Mouse (Mus musculus) MEL (cell line): ENCODE measurements around the gene Osbpl9. TPM values are rescaled to one million over a fixed set of nuclear protein-coding genes. Genes with fewer than 3 reads are reported as not detected.

Source experiments
- DNase-seq: peaks from one replicate; pipeline ENCODE4 v3.0.0; 2011; ENCODE audit warnings: low read depth, low spot score
- H3K27ac ChIP-seq: 2 replicates; pipeline ENCODE4 v1.5.1; 2012; ENCODE audit warnings: low read depth, mild to moderate bottlenecking, control low read depth, low read length, moderate library complexity; ENCODE audit not compliant: control insufficient read depth
- H3K27me3 ChIP-seq, 2 experiments: fragments of 150-350 bp in 1 of 2; sonication (generic) in 1 of 2; 2 replicates each; pipeline ENCODE4 v1.6.1; 2012; ENCODE audit warnings: low read length in 2 of 2, mild to moderate bottlenecking in 2 of 2, improper control_type of control experiment in 1 of 2, moderate library complexity in 1 of 2; ENCODE audit not compliant: insufficient read depth in 2 of 2, control insufficient read depth in 1 of 2
- H3K36me3 ChIP-seq, 2 experiments: 2 replicates each; pipeline ENCODE4 v1.6.1; 2012 to 2014; ENCODE audit warnings: low read length in 2 of 2, improper control_type of control experiment in 1 of 2, inconsistent platforms in 1 of 2, mild to moderate bottlenecking in 1 of 2; ENCODE audit not compliant: insufficient read depth in 2 of 2, control insufficient read depth in 1 of 2
- H3K4me1 ChIP-seq, 2 experiments: fragments of 150-350 bp in 1 of 2; sonication (generic) in 1 of 2; 2 replicates each; pipeline ENCODE4 v1.6.1; 2012; ENCODE audit warnings: low read length in 2 of 2, improper control_type of control experiment in 1 of 2, mild to moderate bottlenecking in 1 of 2; ENCODE audit not compliant: insufficient read depth in 2 of 2, control insufficient read depth in 1 of 2
- H3K4me3 ChIP-seq, 2 experiments: fragments of 150-350 bp in 1 of 2; sonication (generic) in 1 of 2; 2 replicates each; pipeline ENCODE4 v1.5.1; 2012; ENCODE audit warnings: low read depth in 2 of 2, low read length in 2 of 2, mild to moderate bottlenecking in 2 of 2, moderate library complexity in 2 of 2, control low read depth in 1 of 2, improper control_type of control experiment in 1 of 2; ENCODE audit not compliant: control insufficient read depth in 1 of 2, insufficient read depth in 1 of 2
- H3K79me2 ChIP-seq: 2 replicates; pipeline ENCODE4 v1.6.1; 2012; ENCODE audit warnings: mild to moderate bottlenecking, low read length, moderate library complexity; ENCODE audit not compliant: control insufficient read depth, poor library complexity, insufficient read depth
- H3K9ac ChIP-seq: 2 replicates; pipeline ENCODE4 v1.6.1; 2012; ENCODE audit warnings: low read depth, mild to moderate bottlenecking, control low read depth, low read length, moderate library complexity; ENCODE audit not compliant: control insufficient read depth, poor library complexity, severe bottlenecking
- H3K9me3 ChIP-seq: fragments of 150-350 bp; sonication (generic); replicated peaks from 2 replicates; pipeline ENCODE4 v1.6.1; 2012; ENCODE audit warnings: mild to moderate bottlenecking, low read length, improper control_type of control experiment, moderate library complexity; ENCODE audit not compliant: insufficient read depth
- BHLHE40 ChIP-seq: IDR thresholded peaks from 2 replicates; pipeline ENCODE4 v1.6.1; 2012; ENCODE audit warnings: low read depth, mild to moderate bottlenecking, inconsistent platforms, low read length, improper control_type of control experiment, borderline replicate concordance
- CHD2 ChIP-seq: IDR thresholded peaks from 2 replicates; pipeline ENCODE4 v1.6.1; 2011; ENCODE audit warnings: low read length, improper control_type of control experiment
- CTCF ChIP-seq, 3 experiments: IDR thresholded peaks in 2 of 3; conservative IDR thresholded peaks in 1 of 3; 2 replicates each; pipeline ENCODE4 v1.5.1; 2011 to 2012; ENCODE audit warnings: low read length in 3 of 3, low read depth in 2 of 3, mild to moderate bottlenecking in 2 of 3, improper control_type of control experiment in 1 of 3, inconsistent platforms in 1 of 3, mixed read lengths in 1 of 3, moderate library complexity in 1 of 3; ENCODE audit not compliant: control insufficient read depth in 1 of 3, insufficient read depth in 1 of 3, poor library complexity in 1 of 3, severe bottlenecking in 1 of 3
- ELF1 ChIP-seq: IDR thresholded peaks from 2 replicates; pipeline ENCODE4 v1.6.1; 2014; ENCODE audit warnings: low read depth, mild to moderate bottlenecking, inconsistent platforms, low read length, improper control_type of control experiment, moderate library complexity
- EP300 ChIP-seq, 2 experiments: IDR thresholded peaks; 2 replicates each; pipeline ENCODE4 v1.6.1; 2011; ENCODE audit warnings: improper control_type of control experiment in 2 of 2, low read length in 2 of 2, low read depth in 1 of 2, mild to moderate bottlenecking in 1 of 2
- ETS1 ChIP-seq: IDR thresholded peaks from 2 replicates; pipeline ENCODE4 v1.6.1; 2012; ENCODE audit warnings: low read depth, mild to moderate bottlenecking, inconsistent platforms, low read length, improper control_type of control experiment, moderate library complexity
- GABPA ChIP-seq: IDR thresholded peaks from 2 replicates; pipeline ENCODE4 v1.6.1; 2012; ENCODE audit warnings: low read depth, mild to moderate bottlenecking, inconsistent platforms, low read length, improper control_type of control experiment, moderate library complexity
- GATA1 ChIP-seq: IDR thresholded peaks from 2 replicates; pipeline ENCODE4 v1.6.1; 2011; ENCODE audit warnings: low read depth, low read length, improper control_type of control experiment
- HCFC1 ChIP-seq: IDR thresholded peaks from 2 replicates; pipeline ENCODE4 v1.6.1; 2012; ENCODE audit warnings: low read depth, mild to moderate bottlenecking, inconsistent platforms, low read length, improper control_type of control experiment, moderate library complexity
- KAT2A ChIP-seq: conservative IDR thresholded peaks from 2 replicates; pipeline ENCODE4 v1.6.1; 2012; ENCODE audit warnings: low read depth, low read length, improper control_type of control experiment, inconsistent platforms
- MAFK ChIP-seq: IDR thresholded peaks from 2 replicates; pipeline ENCODE4 v1.6.1; 2011; ENCODE audit warnings: low read depth, mild to moderate bottlenecking, low read length, improper control_type of control experiment, borderline replicate concordance
- MAX ChIP-seq: IDR thresholded peaks from 2 replicates; pipeline ENCODE4 v1.6.1; 2011; ENCODE audit warnings: low read length, improper control_type of control experiment
- MAZ ChIP-seq: IDR thresholded peaks from 2 replicates; pipeline ENCODE4 v1.6.1; 2012; ENCODE audit warnings: low read depth, mild to moderate bottlenecking, inconsistent platforms, low read length, improper control_type of control experiment
- MXI1 ChIP-seq: IDR thresholded peaks from 2 replicates; pipeline ENCODE4 v1.6.1; 2011; ENCODE audit warnings: mild to moderate bottlenecking, low read depth, low read length, improper control_type of control experiment
- MYB ChIP-seq: IDR thresholded peaks from 2 replicates; pipeline ENCODE4 v1.6.1; 2011; ENCODE audit warnings: mild to moderate bottlenecking, low read depth, low read length, improper control_type of control experiment
- MYC ChIP-seq: IDR thresholded peaks from 2 replicates; pipeline ENCODE4 v1.6.1; 2011; ENCODE audit warnings: low read depth, mild to moderate bottlenecking, low read length, improper control_type of control experiment, moderate library complexity
- NELFE ChIP-seq: IDR thresholded peaks from 2 replicates; pipeline ENCODE4 v1.6.1; 2011; ENCODE audit warnings: low read depth, low read length, improper control_type of control experiment
- NRF1 ChIP-seq: IDR thresholded peaks from 2 replicates; pipeline ENCODE4 v1.6.1; 2014; ENCODE audit warnings: low read depth, mild to moderate bottlenecking, inconsistent platforms, low read length, improper control_type of control experiment, moderate library complexity; ENCODE audit not compliant: poor library complexity, insufficient read depth, severe bottlenecking
- POLR2AphosphoS2 ChIP-seq: IDR thresholded peaks from 2 replicates; pipeline ENCODE4 v1.6.1; 2011; ENCODE audit warnings: low read length, improper control_type of control experiment
- POLR2AphosphoS5 ChIP-seq: IDR thresholded peaks from 2 replicates; pipeline ENCODE4 v1.6.1; 2012; ENCODE audit warnings: low read depth, borderline replicate concordance, mild to moderate bottlenecking, inconsistent platforms, low read length, moderate library complexity, mixed read lengths
- RAD21 ChIP-seq: IDR thresholded peaks from 2 replicates; pipeline ENCODE4 v1.6.1; 2011; ENCODE audit warnings: mild to moderate bottlenecking, low read depth, low read length, improper control_type of control experiment
- RCOR1 ChIP-seq: IDR thresholded peaks from 2 replicates; pipeline ENCODE4 v1.6.1; 2012; ENCODE audit warnings: low read depth, mild to moderate bottlenecking, inconsistent platforms, low read length, improper control_type of control experiment
- SMC3 ChIP-seq: IDR thresholded peaks from 2 replicates; pipeline ENCODE4 v1.6.1; 2011; ENCODE audit warnings: low read depth, low read length, improper control_type of control experiment
- TAL1 ChIP-seq: IDR thresholded peaks from 2 replicates; pipeline ENCODE4 v1.6.1; 2012; ENCODE audit warnings: mild to moderate bottlenecking, inconsistent platforms, low read length, moderate library complexity, mixed read lengths
- TBP ChIP-seq: IDR thresholded peaks from 2 replicates; pipeline ENCODE4 v1.8.0; 2011; ENCODE audit warnings: low read depth, low read length, improper control_type of control experiment
- TCF12 ChIP-seq: IDR thresholded peaks from 2 replicates; pipeline ENCODE4 v1.6.1; 2014; ENCODE audit warnings: low read depth, mild to moderate bottlenecking, inconsistent platforms, low read length, improper control_type of control experiment, moderate library complexity
- ZC3H11A ChIP-seq: IDR thresholded peaks from 2 replicates; pipeline ENCODE4 v1.6.1; 2012; ENCODE audit warnings: low read depth, mild to moderate bottlenecking, inconsistent platforms, low read length, improper control_type of control experiment
- ZKSCAN1 ChIP-seq: IDR thresholded peaks from 2 replicates; pipeline ENCODE4 v1.6.1; 2012; ENCODE audit warnings: low read depth, mild to moderate bottlenecking, inconsistent platforms, low read length, improper control_type of control experiment, moderate library complexity
- ZMIZ1 ChIP-seq: IDR thresholded peaks from 2 replicates; pipeline ENCODE4 v1.6.1; 2012; ENCODE audit warnings: low read depth, mild to moderate bottlenecking, inconsistent platforms, low read length, improper control_type of control experiment, moderate library complexity
- polyA plus RNA-seq, 2 experiments: library from polyadenylated mRNA; stranded (reverse) in 1 of 2; unstranded in 1 of 2; fragments of >175 nt in 1 of 2; fragments of >200 nt in 1 of 2; gene quantifications; 2 replicates each; pipeline versions ENCODE4 v1.2.1 to v1.2.4; 2012; ENCODE audit warnings: low replicate concordance in 2 of 2, low read depth in 1 of 2; ENCODE audit not compliant: insufficient read length in 2 of 2, insufficient read depth in 1 of 2, missing spikeins in 1 of 2
- total RNA-seq: library from RNA; depleted of rRNA; stranded (reverse); fragments of 300-350 nt; gene quantifications from 2 replicates; pipeline ENCODE4 v1.2.3, GENCODE M21; 2012

Gene Osbpl9
- total and polyA plus RNA-seq, 3 experiments, result 14.9 to 42.6 TPM; not detected in 1

DNA sequence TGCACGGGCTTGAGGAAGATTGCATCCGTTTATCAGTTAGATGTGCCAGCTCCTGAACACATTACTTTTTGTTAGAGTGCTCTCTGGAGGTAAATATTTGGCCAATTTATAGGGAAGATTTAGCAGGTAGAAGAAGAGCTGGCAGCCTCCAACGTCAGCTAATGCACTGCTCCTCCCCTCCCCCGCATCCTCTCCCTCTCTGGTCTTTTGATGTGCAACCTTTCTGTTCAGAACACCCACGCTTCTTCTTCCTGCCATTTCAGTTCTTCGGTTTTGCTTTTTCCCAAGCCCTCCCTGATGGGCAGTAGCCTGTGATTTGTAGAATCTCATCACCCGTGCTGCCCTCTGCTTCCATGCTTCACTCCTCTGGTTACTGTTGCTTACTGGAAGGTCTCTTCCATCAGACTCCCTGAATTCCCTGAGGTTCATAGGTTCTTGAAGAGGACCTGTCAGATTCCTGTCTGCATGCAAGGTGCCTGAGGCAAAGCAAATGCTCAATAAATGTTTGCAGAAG, 27.8 kb upstream of the Osbpl9 start:
- no peak overlapping the region for H3K4me3 ChIP-seq
- H3K9ac ChIP-seq, result no peak overlapping the region
- peaks cover 2 to 6% of the 10 kb centered on the region in 2 experiments for H3K27me3 ChIP-seq
- H3K9me3 ChIP-seq, result no peaks in the 10 kb centered on the region
- H3K27ac ChIP-seq, result no peak overlapping the region
- no peak for DNase-seq
- no peaks in the 10 kb centered on the region for H3K4me1 ChIP-seq
- H3K79me2 ChIP-seq, result no peaks in the 10 kb centered on the region
- no peaks in the 10 kb centered on the region for H3K36me3 ChIP-seq
- no peak for TF ChIP-seq MAFK
- TF ChIP-seq HCFC1, result no peak
- TF ChIP-seq MYC, result no peak
- TF ChIP-seq NELFE, result no peak
- no peak for TF ChIP-seq GATA1
- no peak for TF ChIP-seq CHD2
- TF ChIP-seq POLR2AphosphoS5, result no peak
- TF ChIP-seq GABPA, result no peak
- TF ChIP-seq RCOR1, result no peak
- TF ChIP-seq ZC3H11A, result no peak
- no peak for TF ChIP-seq ETS1
- no peak for TF ChIP-seq KAT2A
- no peak for TF ChIP-seq CTCF (IDR thresholded peaks at IDR 0.05 in 2 of 3, conservative IDR thresholded peaks at IDR 0.05 in 1 of 3; ENCODE audit: control insufficient read depth in 1 of 3, insufficient read depth in 1 of 3, low read depth in 2 of 3, low read length in 3 of 3, poor library complexity in 1 of 3, severe bottlenecking in 1 of 3)
- no peak for TF ChIP-seq RAD21
- no peak for TF ChIP-seq TBP
- no peak for TF ChIP-seq SMC3
- no peak for TF ChIP-seq BHLHE40
- no peak for TF ChIP-seq NRF1
- no peak for TF ChIP-seq MAZ
- TF ChIP-seq MYB, result no peak
- TF ChIP-seq, all 39 proteins: peak for 0

DNA sequence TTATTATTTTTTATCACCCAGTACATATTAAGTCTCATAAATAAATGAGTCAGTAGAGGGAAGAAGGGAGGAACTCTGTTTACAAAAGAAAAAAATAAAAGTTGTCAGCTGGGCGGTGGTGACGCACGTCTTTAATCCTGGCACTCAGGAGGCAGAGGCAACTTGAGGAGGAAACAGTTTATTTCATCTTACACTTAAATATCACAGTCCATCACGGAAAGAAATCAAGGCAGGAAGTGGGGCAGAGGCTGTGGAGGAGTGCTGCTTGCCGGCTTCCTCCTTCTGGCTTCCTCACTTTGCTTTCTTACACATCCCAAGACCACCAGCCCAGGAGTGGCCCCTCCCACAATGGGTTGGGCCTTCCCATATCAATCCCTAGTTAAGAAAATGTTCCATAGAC, 24.0 kb upstream of the Osbpl9 start:
- no peak overlapping the region for H3K27ac ChIP-seq
- peaks cover 2 to 9% of the 10 kb centered on the region in 2 experiments for H3K27me3 ChIP-seq
- no peak overlapping the region for H3K9ac ChIP-seq
- H3K79me2 ChIP-seq, result no peaks in the 10 kb centered on the region
- no peaks in the 10 kb centered on the region for H3K9me3 ChIP-seq
- TF ChIP-seq TAL1 (no peak), ZKSCAN1 (no peak), ZC3H11A (no peak), EP300 (IDR thresholded peaks at IDR 0.05; ENCODE audit: low read depth in 1 of 2, low read length in 2 of 2) (no peak), TCF12 (no peak), GABPA (no peak), MXI1 (no peak), POLR2AphosphoS5 (no peak), ELF1 (no peak), POLR2AphosphoS2 (no peak), NELFE (no peak), BHLHE40 (no peak), RAD21 (no peak), MAX (no peak), MYB (no peak), RCOR1 (no peak), KAT2A (no peak), ZMIZ1 (no peak), MAFK (no peak)
- H3K36me3 ChIP-seq, result no peaks in the 10 kb centered on the region
- H3K4me1 ChIP-seq, result no peaks in the 10 kb centered on the region
- no peak overlapping the region for H3K4me3 ChIP-seq
- no peak for DNase-seq
